Mouse (Mus musculus) bone marrow, adult 2 months (tissue): ENCODE data around the gene Cspg5.

ENCODE experiments used
- CTCF ChIP-seq: fragments of 200-500 bp; IDR thresholded peaks from 2 replicates; pipeline ENCODE4 v1.5.1; 2011; ENCODE audit warnings: low read length, control low read depth; ENCODE audit not compliant: control insufficient read depth, insufficient read depth
- POLR2A ChIP-seq: fragments of 200-500 bp; IDR thresholded peaks from 2 replicates; pipeline ENCODE4 v1.6.1; 2011; ENCODE audit warnings: low read depth, mild to moderate bottlenecking, control low read depth, low read length, borderline replicate concordance; ENCODE audit not compliant: control insufficient read depth

- TF ChIP-seq CTCF (no peak), POLR2A (no peak)
Observed at GRCm38 (mm10) chr9:110243221-110243833, at the start of gene Cspg5.
